Mouse (Mus musculus) heart, embryonic 12.5 days (tissue): ENCODE results near the gene Angptl4. TPM values are rescaled to one million over a fixed set of nuclear protein-coding genes. Genes with fewer than 3 reads are reported as not detected.

Experiments
- ATAC-seq: fragments of 200-750 bp; cut with Nextera tagmentation; 2 replicates; pipeline ENCODE4 v1.8.0; 2017; ENCODE audit warnings: moderate TSS enrichment, moderate library complexity; ENCODE audit not compliant: insufficient number of reproducible peaks, low FRiP score
- H3K27ac ChIP-seq: fragments of 300-500 bp; sonication (generic); 2 replicates; pipeline ENCODE4 v1.5.1; 2016; ENCODE audit warnings: mild to moderate bottlenecking, moderate library complexity; ENCODE audit not compliant: poor library complexity, severe bottlenecking
- H3K27me3 ChIP-seq: fragments of 300-500 bp; sonication (generic); replicated peaks from 2 replicates; pipeline ENCODE4 v1.6.1; 2016; ENCODE audit warnings: mild to moderate bottlenecking, moderate library complexity
- H3K36me3 ChIP-seq: fragments of 300-500 bp; sonication (generic); 2 replicates; pipeline ENCODE4 v1.6.1; 2016; ENCODE audit warnings: mild to moderate bottlenecking, moderate library complexity
- H3K4me1 ChIP-seq: fragments of 300-500 bp; sonication (generic); replicated peaks from 2 replicates; pipeline ENCODE4 v1.6.1; 2016; ENCODE audit warnings: mild to moderate bottlenecking
- H3K4me2 ChIP-seq: fragments of 300-500 bp; sonication (generic); 2 replicates; pipeline ENCODE4 v1.6.1; 2016; ENCODE audit warnings: mild to moderate bottlenecking, moderate library complexity
- H3K4me3 ChIP-seq: fragments of 300-500 bp; sonication (generic); 2 replicates; pipeline ENCODE4 v1.5.1; 2016; ENCODE audit warnings: mild to moderate bottlenecking
- H3K9ac ChIP-seq: fragments of 300-500 bp; sonication (generic); 2 replicates; pipeline ENCODE4 v1.6.1; 2016; ENCODE audit warnings: mild to moderate bottlenecking, moderate library complexity
- H3K9me3 ChIP-seq: fragments of 300-500 bp; sonication (generic); replicated peaks from 2 replicates; pipeline ENCODE4 v1.6.1; 2016; ENCODE audit warnings: mild to moderate bottlenecking, moderate library complexity
- WGBS: fragments of 180-500 bp; shearing (Covaris S2); methylation state at CpG from one replicate; pipeline ENCODE4 v1.1.7; 2016; 5-methylcytosine and 5-hydroxymethylcytosine counted together
- polyA plus RNA-seq: library from polyadenylated mRNA; unstranded; fragments of >200 nt; fragmentation: Nextera tagmentation; extraction: Ambion mirVana; gene quantifications from 2 replicates; pipeline ENCODE4 v1.2.1, GENCODE M21; 2016

The Angptl4 gene
- polyA plus RNA-seq, 1 experiment from 2014 or later: 6.9 TPM

- no peak overlapping the region for H3K27ac ChIP-seq
- H3K27me3 ChIP-seq: peaks cover 50% of the 10 kb centered on the region
- WGBS: 49% methylated on average over 4 of the region's 4 CpGs
- H3K4me1 ChIP-seq: peaks cover 7% of the 10 kb centered on the region
- no peak overlapping the region for H3K4me2 ChIP-seq
- no peak for ATAC-seq
- H3K36me3 ChIP-seq: no peaks in the 10 kb centered on the region
- H3K9me3 ChIP-seq: no peaks in the 10 kb centered on the region
- no peak overlapping the region for H3K9ac ChIP-seq
- H3K4me3 ChIP-seq: no peak overlapping the region
These were observed 22.6 kb upstream of the Angptl4 start for GRCm38 (mm10) chr17:33804205-33804604.

- H3K4me3 ChIP-seq: no peak overlapping the region
- H3K27ac ChIP-seq: no peak overlapping the region
- no peaks in the 10 kb centered on the region for H3K9me3 ChIP-seq
- peaks cover 52% of the 10 kb centered on the region for H3K27me3 ChIP-seq
- no peak overlapping the region for H3K9ac ChIP-seq
- H3K36me3 ChIP-seq: no peaks in the 10 kb centered on the region
- H3K4me2 ChIP-seq: no peak overlapping the region
- WGBS: 5% methylated on average over 2 of the region's 2 CpGs
- H3K4me1 ChIP-seq: peaks cover 7% of the 10 kb centered on the region
- ATAC-seq: no peak
These were observed 20.6 kb upstream of the Angptl4 start for GRCm38 (mm10) chr17:33802221-33802620.

- no peak overlapping the region for H3K9ac ChIP-seq
- H3K36me3 ChIP-seq: no peaks in the 10 kb centered on the region
- 56% methylated on average over 1 of the region's 1 CpGs for WGBS
- peaks cover 3% of the 10 kb centered on the region for H3K4me1 ChIP-seq
- H3K27ac ChIP-seq: no peak overlapping the region
- ATAC-seq: no peak
- H3K9me3 ChIP-seq: no peaks in the 10 kb centered on the region
- H3K27me3 ChIP-seq: peaks cover 46% of the 10 kb centered on the region
- H3K4me3 ChIP-seq: no peak overlapping the region
- no peak overlapping the region for H3K4me2 ChIP-seq
These were observed 17.6 kb upstream of the Angptl4 start for GRCm38 (mm10) chr17:33799277-33799676.

GRCm38 (mm10) chr17:33798306-33798705 lies 16.7 kb upstream of the Angptl4 start:
- Histone ChIP-seq H3K4me1 (no peaks in the 10 kb centered on the region), H3K9me3 (no peaks in the 10 kb centered on the region), H3K4me2 (no peak overlapping the region), H3K9ac (no peak overlapping the region), H3K27me3 (peaks cover 54% of the 10 kb centered on the region), H3K36me3 (no peaks in the 10 kb centered on the region), H3K27ac (no peak overlapping the region), H3K4me3 (no peak overlapping the region)
- 55% methylated on average over 3 of the region's 3 CpGs for WGBS
- ATAC-seq: no peak

- WGBS: 12% methylated on average over 4 of the region's 4 CpGs
- H3K9me3 ChIP-seq: no peaks in the 10 kb centered on the region
These were observed 7.1 kb upstream of the Angptl4 start for GRCm38 (mm10) chr17:33788732-33789131.

GRCm38 (mm10) chr17:33786375-33786774 lies 4.7 kb upstream of the Angptl4 start:
- H3K27me3 ChIP-seq: peaks cover 39% of the 10 kb centered on the region
- no peak overlapping the region for H3K27ac ChIP-seq
- WGBS: 77% methylated on average over 18 of the region's 18 CpGs
- no peak for ATAC-seq
- H3K9me3 ChIP-seq: no peaks in the 10 kb centered on the region
- no peaks in the 10 kb centered on the region for H3K36me3 ChIP-seq
- no peak overlapping the region for H3K4me3 ChIP-seq
- no peak overlapping the region for H3K9ac ChIP-seq
- peaks cover 35% of the 10 kb centered on the region for H3K4me1 ChIP-seq
- no peak overlapping the region for H3K4me2 ChIP-seq

More at GRCm38 (mm10) chr17:33788732-33789131, 7.1 kb upstream of the Angptl4 start:
- Histone ChIP-seq H3K27ac (no peak overlapping the region), H3K27me3 (peaks cover 48% of the 10 kb centered on the region), H3K36me3 (no peaks in the 10 kb centered on the region), H3K4me2 (no peak overlapping the region), H3K4me1 (peaks cover 17% of the 10 kb centered on the region), H3K9ac (no peak overlapping the region), H3K4me3 (no peak overlapping the region)
- no peak for ATAC-seq

- Histone ChIP-seq H3K4me2 (no peak overlapping the region), H3K9ac (no peak overlapping the region), H3K27ac (no peak overlapping the region), H3K4me1 (peaks cover 49% of the 10 kb centered on the region), H3K36me3 (no peaks in the 10 kb centered on the region), H3K27me3 (peaks cover 36% of the 10 kb centered on the region), H3K9me3 (no peaks in the 10 kb centered on the region), H3K4me3 (no peak overlapping the region)
- 64% methylated on average over 2 of the region's 2 CpGs for WGBS
- ATAC-seq: no peak
These were observed 3.3 kb upstream of the Angptl4 start for GRCm38 (mm10) chr17:33784939-33785338.

GRCm38 (mm10) chr17:33783408-33783807 lies 1.8 kb upstream of the Angptl4 start:
- H3K36me3 ChIP-seq: no peaks in the 10 kb centered on the region
- no peak overlapping the region for H3K4me2 ChIP-seq
- peaks cover 60% of the 10 kb centered on the region for H3K4me1 ChIP-seq
- no peak overlapping the region for H3K9ac ChIP-seq
- H3K9me3 ChIP-seq: no peaks in the 10 kb centered on the region
- H3K27ac ChIP-seq: peak overlapping the region; percentile 46; the same call in 1 of the 2 replicates
- ATAC-seq: no peak
- H3K27me3 ChIP-seq: peaks cover 35% of the 10 kb centered on the region
- H3K4me3 ChIP-seq: no peak overlapping the region

- H3K27ac ChIP-seq: no peak overlapping the region
- H3K27me3 ChIP-seq: peaks cover 35% of the 10 kb centered on the region
- H3K4me3 ChIP-seq: peak overlapping the region; percentile 49
- ATAC-seq: no peak
- peaks cover 61% of the 10 kb centered on the region for H3K4me1 ChIP-seq
- WGBS: 30% methylated on average over 4 of the region's 4 CpGs
- no peaks in the 10 kb centered on the region for H3K9me3 ChIP-seq
- peak overlapping the region; percentile 70; the same call in 1 of the 2 replicates for H3K9ac ChIP-seq
- peaks cover 3% of the 10 kb centered on the region; the same call in 1 of the 2 replicates for H3K36me3 ChIP-seq
- H3K4me2 ChIP-seq: peak overlapping the region; percentile 86
These were observed 437 bp upstream of the Angptl4 start for GRCm38 (mm10) chr17:33782067-33782466.

- ATAC-seq: no peak
- Histone ChIP-seq H3K4me3 (peak overlapping the region; percentile 49), H3K36me3 (peaks cover 16% of the 10 kb centered on the region; the same call in 1 of the 2 replicates), H3K4me1 (peaks cover 60% of the 10 kb centered on the region), H3K27ac (peak overlapping the region; percentile 25; the same call in 1 of the 2 replicates), H3K27me3 (peaks cover 23% of the 10 kb centered on the region), H3K9ac (no peak overlapping the region), H3K4me2 (peak overlapping the region; percentile 86), H3K9me3 (no peaks in the 10 kb centered on the region)
- WGBS: 72% methylated on average over 5 of the region's 5 CpGs
These were observed 1.2 kb downstream of the Angptl4 start for GRCm38 (mm10) chr17:33780431-33780830.

GRCm38 (mm10) chr17:33779967-33780295 lies 1.7 kb downstream of the Angptl4 start:
- no peak overlapping the region for H3K4me3 ChIP-seq
- ATAC-seq: no peak
- H3K4me2 ChIP-seq: peak overlapping the region; percentile 86
- no peaks in the 10 kb centered on the region for H3K9me3 ChIP-seq
- no peak overlapping the region for H3K9ac ChIP-seq
- H3K27me3 ChIP-seq: peaks cover 18% of the 10 kb centered on the region
- 84% methylated on average over 5 of the region's 5 CpGs for WGBS
- H3K4me1 ChIP-seq: peaks cover 55% of the 10 kb centered on the region
- H3K36me3 ChIP-seq: peaks cover 21% of the 10 kb centered on the region; the same call in 1 of the 2 replicates
- H3K27ac ChIP-seq: peak overlapping the region; percentile 53

GRCm38 (mm10) chr17:33779271-33779966 lies 2.2 kb downstream of the Angptl4 start:
- 42% methylated on average over 9 of the region's 9 CpGs for WGBS
- Histone ChIP-seq H3K4me3 (no peak overlapping the region), H3K27ac (peak overlapping the region; percentile 66), H3K27me3 (peaks cover 14% of the 10 kb centered on the region), H3K9ac (no peak overlapping the region), H3K4me1 (peaks cover 52% of the 10 kb centered on the region), H3K9me3 (no peaks in the 10 kb centered on the region), H3K4me2 (peak overlapping the region; percentile 86), H3K36me3 (peaks cover 23% of the 10 kb centered on the region; the same call in 1 of the 2 replicates)
- peak; percentile 66 for ATAC-seq
